Mouse (Mus musculus) small intestine, adult 10 weeks (tissue): Measurements from ENCODE around the gene Rnf114. TPM values are rescaled to one million over a fixed set of nuclear protein-coding genes. Genes with fewer than 3 reads are reported as not detected.

Experiments
- polyA plus RNA-seq: library from polyadenylated mRNA; stranded (reverse); fragments of 350-450 nt; fragmentation: Illumina TruSeq; extraction: RNeasy Lipid Tissue Mini Kit (QIAGEN cat#74804); gene quantifications from one replicate; pipeline ENCODE4 v1.2.3, GENCODE M21; 2014; ENCODE audit warnings: low replicate concordance

The Rnf114 gene
- polyA plus RNA-seq, result 18.0 TPM

DNA sequence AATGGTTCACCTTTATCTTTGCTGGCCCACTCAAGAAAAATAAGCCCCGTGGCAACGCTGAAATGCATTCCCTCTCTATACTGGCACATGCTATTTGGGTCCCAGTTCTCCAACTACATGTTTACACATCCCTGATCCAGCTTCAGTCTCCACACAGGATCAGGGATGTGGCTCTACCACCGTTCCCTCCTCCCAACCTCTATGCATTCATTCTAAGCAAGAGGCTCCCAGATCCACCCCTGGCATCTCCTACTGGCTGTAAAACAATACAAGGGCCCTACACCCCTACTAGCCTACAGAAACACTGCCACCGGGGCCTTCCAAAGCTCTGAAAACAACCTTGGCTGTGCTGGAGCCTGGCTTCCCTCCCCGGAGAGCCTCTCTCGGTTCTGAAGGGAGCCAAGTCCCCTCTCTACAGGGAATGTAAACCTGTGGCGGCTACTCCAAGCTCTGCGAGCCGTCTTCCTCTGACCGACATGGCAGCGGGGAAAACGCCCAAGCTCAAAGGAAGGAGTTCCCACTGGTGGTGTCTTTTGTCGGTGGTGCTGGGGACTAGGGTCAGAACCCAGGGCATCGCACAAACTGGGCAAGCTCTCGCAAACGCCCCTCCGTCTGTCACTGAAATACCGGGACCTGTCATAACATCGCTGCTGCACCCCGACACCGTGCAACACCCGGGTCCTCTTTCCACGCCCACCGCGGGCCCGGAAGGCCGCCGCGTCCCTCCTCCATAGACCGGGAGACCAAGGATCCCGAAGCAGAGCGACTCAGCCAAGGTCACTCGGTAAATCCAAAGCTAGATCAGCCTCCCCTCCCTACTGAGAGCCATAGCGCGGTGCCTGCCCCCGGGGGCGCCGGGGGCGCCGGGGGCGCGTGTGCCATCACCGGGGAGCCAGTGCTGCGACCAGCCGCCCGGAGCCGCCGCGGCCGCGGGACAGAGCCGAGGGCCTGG is at the start of gene Rnf114:
Gene Rnf114, plus strand, starts transcription at position 889 of the 952 bp plus-strand sequence.

DNA sequence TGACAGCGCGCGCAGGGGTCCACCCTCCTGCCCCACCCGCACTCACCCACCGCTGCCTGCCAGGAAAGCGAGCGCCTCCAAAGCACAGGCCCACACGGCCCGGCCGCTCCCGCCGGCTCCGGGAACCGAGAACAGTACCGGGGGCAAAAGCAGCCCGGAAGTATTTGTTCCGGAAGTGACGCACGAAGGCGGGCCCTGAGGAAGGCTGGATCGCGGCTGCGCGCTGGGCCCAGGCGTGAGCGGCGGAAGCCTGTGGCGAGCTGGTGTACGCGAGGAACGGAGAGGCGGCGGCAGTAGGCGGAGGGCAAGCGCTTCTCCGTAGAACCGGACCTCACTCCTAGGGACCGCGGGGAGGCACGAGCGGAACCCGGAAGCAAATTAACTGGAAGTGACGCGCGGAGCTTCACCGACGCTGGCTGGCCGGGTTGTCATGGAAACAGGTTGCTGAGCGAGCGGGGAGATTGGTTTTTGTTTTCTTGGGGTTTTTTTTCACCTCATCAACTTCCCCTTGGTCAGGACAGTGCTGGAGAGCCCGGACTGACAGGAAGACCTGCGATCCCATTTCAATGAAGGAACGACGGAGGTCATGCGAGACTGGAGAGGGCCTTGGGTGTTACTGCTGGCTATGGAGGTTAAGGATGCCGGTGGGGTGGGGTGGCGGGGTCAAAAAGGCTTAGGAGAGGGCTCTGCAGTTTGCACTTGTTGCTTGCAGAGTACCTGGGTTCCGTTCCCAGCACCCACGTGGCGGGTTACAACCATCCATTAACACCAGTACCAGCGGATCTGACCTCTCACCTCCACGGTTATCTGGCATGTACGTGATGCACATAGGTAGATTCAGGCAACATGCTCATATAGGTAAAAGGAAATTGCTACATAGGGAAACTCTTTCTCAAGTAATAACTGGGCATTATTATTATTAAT is 530 bp downstream of the Rnf114 start, which contains the start of gene Spata2:
Gene Spata2, minus strand, starts transcription at position 175 of the 924 bp plus-strand sequence.

DNA sequence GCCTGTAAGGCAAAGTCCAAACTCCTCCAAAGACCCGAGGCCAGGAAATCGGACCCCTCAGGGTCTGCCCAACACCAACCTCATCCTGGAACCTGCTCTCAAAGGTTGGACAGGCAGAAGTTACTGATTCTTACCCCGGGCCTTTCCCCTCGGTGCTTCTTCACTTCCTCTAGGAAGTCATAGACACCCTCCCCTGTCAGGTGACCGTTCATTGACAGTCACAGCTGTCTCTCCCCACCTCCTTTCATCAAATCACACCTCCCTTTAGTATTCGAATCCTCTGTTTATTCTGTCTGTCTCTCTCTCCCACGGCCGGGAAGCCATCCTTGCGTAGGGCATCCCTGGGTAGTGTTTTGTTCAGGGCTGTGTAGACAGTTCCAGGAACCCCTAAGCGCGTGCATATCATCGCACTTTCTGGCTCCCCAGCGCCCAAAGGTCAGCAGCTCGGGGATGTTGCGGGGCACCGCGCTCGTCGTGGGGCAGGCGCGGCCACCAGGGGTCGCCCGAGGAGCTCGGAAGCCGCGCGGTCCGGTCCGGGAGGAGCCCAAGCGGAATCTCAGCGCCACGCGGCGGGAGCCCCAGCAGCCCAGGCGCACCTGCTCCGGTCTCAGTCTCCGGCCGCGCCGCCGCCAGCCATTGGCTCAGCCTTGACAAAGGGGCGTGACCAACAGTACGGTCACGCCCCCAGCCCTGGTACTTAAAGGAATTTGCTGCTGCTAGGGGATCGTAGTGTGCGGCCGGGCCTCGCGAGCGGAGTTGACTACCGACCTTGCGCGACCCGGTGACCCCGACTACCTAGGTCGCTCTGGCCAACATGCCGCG is 45.2 kb downstream of the Rnf114 start, which contains the start of gene Snai1:
Gene Snai1, plus strand, starts transcription at position 720 of the 822 bp plus-strand sequence.

Other genes starting within 250 kb of the Rnf114 start
- gene B4galt5, start 143.5 kb upstream of the Rnf114 start, polyA plus RNA-seq, result 7.1 TPM
- gene Slc9a8, start 70.9 kb upstream of the Rnf114 start, polyA plus RNA-seq, result 9.4 TPM
- 7.0 TPM for gene Spata2, start 242 bp downstream of the Rnf114 start, polyA plus RNA-seq
- gene Snai1, start 45.5 kb downstream of the Rnf114 start, polyA plus RNA-seq, result 0.26 TPM
- 36.7 TPM for gene Ube2v1, start 139.4 kb downstream of the Rnf114 start, polyA plus RNA-seq
- gene Gm20431, start 168.9 kb downstream of the Rnf114 start, polyA plus RNA-seq, result not detected
- gene Cebpb, start 196.3 kb downstream of the Rnf114 start, polyA plus RNA-seq, result 9.6 TPM
- gene Tmem189, start 197.2 kb downstream of the Rnf114 start, polyA plus RNA-seq, result 3.1 TPM